Mouse (Mus musculus) inflammation-experienced regulatory T-cells, adult 6 months (primary cell): ENCODE data around the gene Rasgrp4. TPM values are rescaled to one million over a fixed set of nuclear protein-coding genes. Genes with fewer than 3 reads are reported as not detected.

Experiments used
- ATAC-seq: one replicate; pipeline ENCODE4 v1.8.0; 2017
- polyA plus RNA-seq, 3 experiments: library from polyadenylated mRNA; unstranded; fragments of 100-300 nt; shearing (Covaris generic); gene quantifications; one replicate each; pipeline ENCODE4 v1.2.1; 2017

The Rasgrp4 gene
- polyA plus RNA-seq, 3 experiments from 2014 or later = 0.45 to 1.1 (median 0.95) TPM

DNA sequence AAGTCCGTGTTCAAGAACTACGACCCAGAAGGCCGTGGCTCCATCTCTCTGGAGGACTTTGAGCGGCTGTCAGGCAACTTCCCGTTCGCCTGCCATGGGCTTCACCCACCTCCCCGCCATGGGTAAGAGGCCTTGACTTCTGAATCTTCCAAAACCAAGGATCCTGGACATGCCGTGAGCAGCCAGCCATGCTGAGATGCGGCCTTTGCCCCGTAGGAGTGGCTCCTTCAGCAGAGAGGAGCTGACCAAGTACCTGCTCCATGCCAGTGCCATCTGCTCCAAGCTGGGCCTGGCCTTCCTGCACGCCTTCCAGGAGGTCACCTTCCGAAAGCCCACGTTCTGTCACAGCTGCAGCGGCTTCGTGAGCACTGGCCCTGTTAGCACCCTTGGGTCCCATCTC lies 14.1 kb downstream of the Rasgrp4 start:
- ATAC-seq = no peak

DNA sequence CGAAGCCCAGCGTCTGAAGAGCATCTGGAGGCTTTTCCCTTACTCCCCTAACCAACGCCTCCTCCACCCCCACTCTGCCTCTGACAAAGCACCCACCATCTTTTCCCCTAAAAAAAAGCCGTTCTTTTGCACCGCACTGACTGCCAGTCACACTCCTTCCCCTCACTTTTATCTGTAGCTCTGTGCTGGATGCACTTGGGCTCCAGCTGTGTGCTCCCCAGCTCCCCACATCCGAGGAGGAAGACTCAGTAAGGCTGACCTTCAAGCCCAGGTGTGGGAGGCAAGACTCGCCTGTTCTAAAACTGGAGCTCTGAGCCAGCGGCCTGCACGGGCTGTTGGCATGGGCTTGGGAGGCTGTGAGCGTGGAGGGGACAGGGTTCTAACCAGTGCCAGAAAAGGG lies 16.8 kb downstream of the Rasgrp4 start:
- no peak for ATAC-seq

GRCm38 (mm10) chr7:29154018-29154720 lies 19.5 kb downstream of the Rasgrp4 start:
- no peak for ATAC-seq

DNA sequence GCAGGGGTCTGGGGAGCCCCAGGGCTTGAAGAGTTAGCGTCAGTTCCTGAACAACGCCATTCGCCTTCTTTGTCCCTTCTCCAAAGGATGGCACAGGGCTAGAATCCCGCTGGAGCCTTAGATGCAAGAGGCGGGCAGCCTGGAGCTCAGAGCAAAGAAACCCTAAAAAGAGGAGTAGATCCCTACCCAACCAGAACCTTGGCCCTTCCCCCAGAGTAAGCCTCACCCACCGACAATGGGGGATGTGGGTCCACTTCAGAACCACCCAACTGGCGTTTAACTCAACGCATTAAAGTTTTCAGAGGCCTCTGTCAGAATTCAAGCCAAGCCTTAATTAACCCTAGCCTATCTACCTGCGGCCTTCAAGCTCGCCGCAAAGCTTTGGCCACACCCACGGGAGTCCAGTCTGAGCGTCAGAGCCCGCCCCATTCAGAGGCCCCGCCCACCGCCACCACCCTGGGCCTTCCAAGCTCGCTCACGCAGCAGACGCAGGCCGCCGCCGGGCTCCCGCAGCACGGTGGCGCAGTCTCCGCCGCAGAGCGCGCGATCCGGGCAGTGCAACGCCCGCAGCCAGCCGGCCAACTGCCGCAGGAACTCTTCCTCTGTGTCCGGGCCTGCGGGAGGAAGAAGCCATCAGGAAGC lies 20.7 kb downstream of the Rasgrp4 start:
- ATAC-seq = peak; percentile 67

GRCm38 (mm10) chr7:29155838-29156782 lies 21.5 kb downstream of the Rasgrp4 start, which contains the start of gene Fam98c:
TSS of gene Fam98c (minus strand) at chr7:29156234.
- peak; percentile 93 for ATAC-seq

DNA sequence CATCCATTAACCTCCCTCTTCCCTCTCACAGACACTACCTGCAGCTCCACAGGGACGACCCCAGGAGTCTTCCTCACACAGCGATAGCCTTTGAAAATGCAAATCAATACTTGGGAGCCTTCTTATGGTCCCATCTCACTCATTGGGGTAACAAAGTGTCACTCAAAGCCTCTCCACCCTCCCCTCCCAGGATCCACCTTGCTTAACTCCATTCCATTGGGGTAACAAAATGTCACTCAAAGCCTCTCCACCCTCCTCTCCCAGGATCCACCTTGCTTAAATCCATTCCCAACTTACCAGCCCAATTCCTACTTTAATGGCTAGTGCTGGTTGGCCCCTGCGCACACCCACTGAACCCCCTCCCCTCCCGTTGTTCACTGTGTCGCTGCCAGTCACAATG lies 23.6 kb downstream of the Rasgrp4 start:
- no peak for ATAC-seq

DNA sequence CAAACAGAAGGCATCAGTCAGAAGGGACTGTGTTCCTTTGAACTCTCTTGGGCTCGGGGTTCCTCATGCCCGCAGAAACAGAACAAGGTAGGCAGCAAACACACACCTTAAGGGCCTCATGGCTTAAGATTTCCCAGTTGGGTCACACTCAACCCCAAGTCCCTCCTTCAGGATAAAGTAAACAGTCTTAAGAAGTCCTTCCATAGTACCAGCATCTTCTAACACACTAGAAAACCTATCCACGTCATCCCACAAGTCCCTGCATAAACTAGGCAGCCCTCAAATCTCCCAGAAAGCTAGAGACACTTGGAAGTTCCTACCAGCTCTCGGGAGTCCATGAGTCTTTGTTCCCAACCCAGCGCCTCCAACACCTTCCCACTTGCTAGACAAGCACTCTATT lies 27.6 kb downstream of the Rasgrp4 start:
- ATAC-seq = no peak

GRCm38 (mm10) chr7:29162750-29163525 lies 28.3 kb downstream of the Rasgrp4 start:
- peak; percentile 35 for ATAC-seq

DNA sequence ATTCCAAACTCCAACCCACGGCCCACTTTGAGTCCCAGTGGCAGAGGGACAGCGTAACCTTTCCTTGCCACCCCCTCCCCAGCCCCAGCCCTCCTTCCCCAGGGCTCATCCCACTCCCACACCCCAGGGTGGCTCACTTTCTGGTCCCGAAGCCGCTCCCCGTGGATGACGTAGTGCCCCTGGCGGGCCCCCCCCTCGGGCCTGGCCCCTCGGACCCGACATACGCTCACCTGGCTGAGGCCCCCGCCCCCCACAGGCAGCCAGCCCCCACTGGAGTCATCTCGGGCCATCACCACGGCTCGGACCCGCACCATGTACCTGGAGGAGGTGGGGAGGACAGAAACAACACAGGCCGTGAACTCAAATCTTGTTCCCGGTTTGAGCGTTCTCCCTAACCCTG lies 33.0 kb downstream of the Rasgrp4 start:
- ATAC-seq = no peak

- no peak for ATAC-seq
These were observed 33.6 kb downstream of the Rasgrp4 start for GRCm38 (mm10) chr7:29168121-29168695.

DNA sequence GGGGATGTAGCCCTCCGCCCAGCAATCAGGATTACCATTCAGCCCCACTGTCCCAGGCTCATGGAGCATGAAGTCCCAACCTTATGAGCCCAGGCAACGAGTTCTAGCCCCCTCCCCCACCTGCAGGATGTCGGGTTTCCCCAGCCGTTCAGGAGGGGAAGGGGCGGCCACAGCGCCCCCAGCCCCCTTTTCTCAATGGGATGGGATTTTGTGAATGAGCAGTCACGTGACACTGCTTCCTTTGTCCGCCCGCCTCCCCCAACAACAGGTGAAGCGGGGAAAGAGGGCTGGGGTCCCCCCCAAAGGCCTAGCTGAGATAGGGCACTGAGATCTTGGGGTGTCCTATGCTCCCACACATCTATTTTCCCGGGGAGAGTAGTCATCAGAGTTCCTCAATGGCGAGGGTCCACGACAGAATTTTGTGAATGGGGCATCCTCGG lies 34.2 kb downstream of the Rasgrp4 start:
- no peak for ATAC-seq

GRCm38 (mm10) chr7:29169231-29170065 lies 34.8 kb downstream of the Rasgrp4 start:
- ATAC-seq = peak; percentile 21

DNA sequence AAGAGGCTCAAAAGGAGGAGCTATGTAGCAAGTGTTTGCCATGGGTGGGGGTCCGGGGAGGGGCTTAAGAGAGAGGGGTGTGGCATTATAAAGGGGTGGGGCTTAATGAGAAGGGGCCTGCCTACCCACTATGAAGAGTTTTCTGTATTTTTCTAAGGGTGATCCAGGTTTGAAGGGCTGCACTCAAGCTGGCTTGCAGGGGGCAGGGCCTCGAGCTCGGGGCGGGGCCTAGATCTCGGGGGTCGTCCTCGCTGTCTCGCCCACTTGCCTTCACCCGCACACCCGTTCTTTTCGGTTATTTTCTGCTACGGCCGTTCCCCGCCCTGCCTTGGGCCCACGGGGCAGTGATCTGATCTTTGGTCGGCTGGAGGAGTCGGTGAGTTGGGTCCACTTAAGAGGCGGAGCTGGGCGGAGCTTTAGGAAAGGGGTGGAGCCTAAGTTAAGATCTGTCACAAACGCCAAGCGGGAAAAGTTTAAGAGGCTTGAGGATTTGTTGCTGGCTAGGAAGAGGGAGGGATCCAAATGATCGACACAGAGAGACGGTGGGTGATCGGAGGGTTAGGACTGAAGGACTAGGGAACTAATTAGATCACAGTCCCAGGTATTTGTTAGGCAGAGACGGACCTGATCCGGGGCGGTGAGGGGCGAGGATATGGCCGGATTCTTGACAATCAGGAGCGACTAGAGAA lies 35.6 kb downstream of the Rasgrp4 start, which contains the start of the genes Ggn and Spred3:
Gene Ggn, plus strand, starts transcription at position 145 of the 689 bp plus-strand sequence.
Gene Spred3, minus strand, starts transcription at position 346 of the 689 bp plus-strand sequence.
- no peak for ATAC-seq

- no peak for ATAC-seq
These were observed 36.3 kb downstream of the Rasgrp4 start for GRCm38 (mm10) chr7:29170755-29171561.

DNA sequence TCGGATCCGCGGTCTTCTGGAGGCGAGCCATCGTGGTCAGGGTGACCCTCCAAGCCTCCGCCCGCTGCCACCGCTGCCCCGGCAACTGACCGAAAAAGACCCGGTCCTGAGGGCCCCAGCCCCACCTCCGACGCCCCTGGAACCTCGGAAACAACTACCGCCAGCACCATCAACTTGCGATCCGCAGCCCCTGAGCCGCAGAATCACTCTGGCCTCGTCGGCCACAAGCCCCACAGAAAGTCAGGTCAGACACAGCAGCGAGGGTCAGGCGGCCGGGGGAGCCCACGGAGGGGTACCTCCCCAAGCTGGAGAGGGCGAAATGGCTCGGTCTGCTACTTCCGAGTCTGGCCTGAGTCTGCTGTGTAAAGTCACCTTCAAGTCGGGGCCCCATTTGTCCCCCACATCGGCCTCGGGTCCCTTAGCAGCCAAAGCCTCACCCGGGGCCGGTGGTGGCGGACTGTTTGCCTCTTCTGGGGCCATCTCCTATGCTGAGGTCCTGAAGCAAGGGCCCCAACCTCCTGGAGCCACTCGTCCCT lies 37.0 kb downstream of the Rasgrp4 start:
- ATAC-seq = no peak

- ATAC-seq = no peak
These were observed 37.9 kb downstream of the Rasgrp4 start for GRCm38 (mm10) chr7:29172390-29173016.

DNA sequence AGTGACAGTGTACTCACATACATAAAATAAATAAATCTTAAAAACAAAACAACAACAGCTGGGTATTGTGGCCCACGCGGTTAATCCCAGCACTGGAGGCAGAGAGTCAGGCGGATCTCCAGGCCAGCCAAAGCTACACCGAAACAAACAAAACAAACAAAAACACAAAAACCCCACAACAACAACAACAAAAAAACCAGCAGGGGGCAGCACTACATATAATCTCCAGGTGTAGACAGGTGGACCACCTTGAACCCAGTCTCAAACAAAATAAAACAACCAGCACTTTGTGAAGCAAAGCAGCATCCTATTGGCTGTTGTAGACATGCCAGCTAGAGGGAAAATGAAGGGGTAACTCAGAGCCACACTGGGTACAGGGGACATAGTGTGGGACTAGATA lies 43.5 kb downstream of the Rasgrp4 start:
- no peak for ATAC-seq

GRCm38 (mm10) chr7:29179323-29179722 lies 44.7 kb downstream of the Rasgrp4 start:
- ATAC-seq = peak; percentile 12
